Mouse (Mus musculus): ENCODE measurements around the gene Telo2. TPM values are rescaled to one million over a fixed set of nuclear protein-coding genes. Genes with fewer than 3 reads are reported as not detected.

Telo2 gene
- polyA plus RNA-seq, 2 experiments, result 8.7 to 11.0 TPM

DNA sequence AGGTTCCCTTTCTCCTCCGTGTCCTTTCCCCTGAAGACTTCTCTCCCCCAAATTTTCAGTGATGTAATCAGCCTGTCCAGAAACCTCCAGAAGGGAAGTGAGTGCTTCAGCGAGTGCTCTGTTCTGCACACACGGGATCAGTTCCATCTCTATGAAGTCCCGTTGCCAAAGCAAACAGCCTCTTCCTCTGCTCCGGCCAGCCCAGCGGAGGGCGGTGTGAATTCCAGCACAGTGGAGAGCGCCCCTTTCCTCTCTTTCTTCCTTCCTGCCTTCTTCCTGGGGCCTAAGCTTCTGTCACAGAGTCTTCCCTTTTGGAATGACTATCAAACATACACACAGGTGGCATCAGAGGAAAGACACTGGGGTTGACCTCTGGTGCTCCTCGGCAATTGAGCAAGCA, 51.4 kb downstream of the Telo2 start:
- WGBS (ENCODE audit: insufficient replicate concordance), result 56% methylated on average over 9 of the region's 9 CpGs
- Histone ChIP-seq H3K4me3 (ENCODE audit: insufficient read depth in 1 of 2, low read depth in 2 of 2, low read length in 2 of 2) (no peak overlapping the region), H3K27me3 (ENCODE audit: control insufficient read depth, insufficient read depth, low read length) (no peaks in the 10 kb centered on the region), H3K36me3 (replicated peaks; ENCODE audit: control insufficient read depth, insufficient read depth, low read depth) (no peaks in the 10 kb centered on the region), H3K9ac (replicated peaks) (no peak overlapping the region), H3K27ac (no peak overlapping the region), H3K4me1 (replicated peaks; ENCODE audit: control insufficient read depth in 2 of 2, insufficient read depth in 2 of 2, low read length in 1 of 2) (peaks cover 9 to 14% of the 10 kb centered on the region in 2 experiments), H3K4me2 (ENCODE audit: low read depth) (no peak overlapping the region), H3K9me3 (ENCODE audit: control insufficient read depth, low read length) (no peaks in the 10 kb centered on the region)
- TF ChIP-seq EP300 (IDR thresholded peaks at IDR 0.05; ENCODE audit: low read depth) (no peak), CTCF (IDR thresholded peaks at IDR 0.05; ENCODE audit: low read depth) (no peak)
- no peak for DNase-seq (ENCODE audit: low read depth in 3 of 3, low spot score in 3 of 3)
- no peak for ATAC-seq (ENCODE audit: insufficient read depth)

DNA sequence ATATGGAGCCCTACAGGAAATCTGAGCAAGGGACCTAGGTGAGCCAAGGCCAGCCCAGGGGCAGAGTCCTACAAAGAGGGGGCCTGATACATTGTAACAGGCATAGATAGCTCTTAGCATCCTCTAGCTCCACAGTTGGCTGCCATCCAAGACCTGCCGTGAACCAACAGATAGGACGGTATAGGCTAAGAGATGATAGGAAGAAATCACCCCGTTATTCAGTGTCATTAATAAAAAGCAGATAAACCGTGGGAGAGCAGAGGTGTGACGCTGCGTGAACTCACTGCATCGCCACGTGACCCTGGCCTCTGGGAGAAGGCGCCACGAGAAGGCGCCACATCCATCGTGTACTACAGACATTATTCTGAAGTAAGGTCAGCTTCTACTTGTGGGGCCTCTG, 51.9 kb downstream of the Telo2 start:
- Histone ChIP-seq H3K27me3 (ENCODE audit: control insufficient read depth, insufficient read depth, low read length) (no peaks in the 10 kb centered on the region), H3K9ac (replicated peaks) (no peak overlapping the region; the same call in 1 of the 2 replicates), H3K9me3 (ENCODE audit: control insufficient read depth, low read length) (no peaks in the 10 kb centered on the region), H3K4me1 (replicated peaks; ENCODE audit: control insufficient read depth in 2 of 2, insufficient read depth in 2 of 2, low read length in 1 of 2) (peaks cover 9 to 14% of the 10 kb centered on the region in 2 experiments), H3K4me3 (ENCODE audit: insufficient read depth in 1 of 2, low read depth in 2 of 2, low read length in 2 of 2) (no peak overlapping the region), H3K4me2 (ENCODE audit: low read depth) (no peak overlapping the region), H3K27ac (no peak overlapping the region), H3K36me3 (replicated peaks; ENCODE audit: control insufficient read depth, insufficient read depth, low read depth) (no peaks in the 10 kb centered on the region)
- ATAC-seq (ENCODE audit: insufficient read depth) (peak; percentile 33; the same call in 1 of the 2 replicates), DNase-seq (ENCODE audit: low read depth in 3 of 3, low spot score in 3 of 3) (no peak)
- WGBS (ENCODE audit: insufficient replicate concordance), result 59% methylated on average over 12 of the region's 12 CpGs
- TF ChIP-seq EP300 (IDR thresholded peaks at IDR 0.05; ENCODE audit: low read depth), result no peak

- ATAC-seq (ENCODE audit: insufficient read depth), result no peak
Observed at GRCm38 (mm10) chr17:25063261-25063660, 52.5 kb downstream of the Telo2 start.

DNA sequence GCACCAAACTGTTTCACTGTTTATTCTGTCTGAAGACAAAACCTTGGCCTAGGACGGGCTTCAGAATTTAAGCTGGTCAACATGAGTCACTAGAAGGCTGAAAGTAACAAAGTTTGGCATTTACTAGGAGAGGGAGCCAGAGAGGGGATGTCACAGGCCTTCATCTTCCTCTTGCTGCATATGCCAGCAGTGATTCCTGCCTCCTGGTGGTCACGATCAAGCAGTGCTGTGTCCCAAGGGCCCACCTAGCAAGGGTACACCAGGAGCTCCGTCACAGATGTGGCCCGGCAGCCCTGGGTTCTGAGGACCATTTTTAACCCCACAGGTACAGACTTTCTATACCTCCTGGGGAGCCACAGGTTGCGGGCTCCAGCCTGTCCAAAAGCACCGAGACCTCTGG, 58.7 kb downstream of the Telo2 start:
- Histone ChIP-seq H3K27ac (no peak overlapping the region), H3K36me3 (replicated peaks; ENCODE audit: control insufficient read depth, insufficient read depth, low read depth) (no peaks in the 10 kb centered on the region), H3K4me3 (ENCODE audit: insufficient read depth in 1 of 2, low read depth in 2 of 2, low read length in 2 of 2) (no peak overlapping the region), H3K9me3 (ENCODE audit: control insufficient read depth, low read length) (no peaks in the 10 kb centered on the region), H3K4me2 (ENCODE audit: low read depth) (no peak overlapping the region), H3K4me1 (replicated peaks; ENCODE audit: control insufficient read depth in 2 of 2, insufficient read depth in 2 of 2, low read length in 1 of 2) (no peaks in the 10 kb centered on the region), H3K9ac (replicated peaks) (no peak overlapping the region), H3K27me3 (ENCODE audit: control insufficient read depth, insufficient read depth, low read length) (no peaks in the 10 kb centered on the region)
- DNase-seq (ENCODE audit: low read depth in 3 of 3, low spot score in 3 of 3) (no peak), ATAC-seq (ENCODE audit: insufficient read depth) (no peak)
- TF ChIP-seq EP300 (IDR thresholded peaks at IDR 0.05; ENCODE audit: low read depth) (no peak), CTCF (IDR thresholded peaks at IDR 0.05; ENCODE audit: low read depth) (peak; percentile 41; the same call in 1 of the 2 replicates)
- WGBS (ENCODE audit: insufficient replicate concordance), result 78% methylated on average over 6 of the region's 6 CpGs

More at GRCm38 (mm10) chr17:25063261-25063660, 52.5 kb downstream of the Telo2 start:
- no peak overlapping the region for H3K4me3 ChIP-seq (ENCODE audit: insufficient read depth in 1 of 2, low read depth in 2 of 2, low read length in 2 of 2)
- WGBS (ENCODE audit: insufficient replicate concordance), result 80% methylated on average over 4 of the region's 4 CpGs
- TF ChIP-seq EP300 (IDR thresholded peaks at IDR 0.05; ENCODE audit: low read depth), result no peak
- TF ChIP-seq CTCF (IDR thresholded peaks at IDR 0.05; ENCODE audit: low read depth), result no peak
- no peak overlapping the region for H3K27ac ChIP-seq
- peaks cover 9 to 14% of the 10 kb centered on the region in 2 experiments for H3K4me1 ChIP-seq (replicated peaks; ENCODE audit: control insufficient read depth in 2 of 2, insufficient read depth in 2 of 2, low read length in 1 of 2)
- no peak overlapping the region for H3K9ac ChIP-seq (replicated peaks)
- no peak overlapping the region for H3K4me2 ChIP-seq (ENCODE audit: low read depth)
- no peaks in the 10 kb centered on the region for H3K9me3 ChIP-seq (ENCODE audit: control insufficient read depth, low read length)
- H3K36me3 ChIP-seq (replicated peaks; ENCODE audit: control insufficient read depth, insufficient read depth, low read depth), result no peaks in the 10 kb centered on the region
- DNase-seq (ENCODE audit: low read depth in 3 of 3, low spot score in 3 of 3), result no peak
- no peaks in the 10 kb centered on the region for H3K27me3 ChIP-seq (ENCODE audit: control insufficient read depth, insufficient read depth, low read length)

DNA sequence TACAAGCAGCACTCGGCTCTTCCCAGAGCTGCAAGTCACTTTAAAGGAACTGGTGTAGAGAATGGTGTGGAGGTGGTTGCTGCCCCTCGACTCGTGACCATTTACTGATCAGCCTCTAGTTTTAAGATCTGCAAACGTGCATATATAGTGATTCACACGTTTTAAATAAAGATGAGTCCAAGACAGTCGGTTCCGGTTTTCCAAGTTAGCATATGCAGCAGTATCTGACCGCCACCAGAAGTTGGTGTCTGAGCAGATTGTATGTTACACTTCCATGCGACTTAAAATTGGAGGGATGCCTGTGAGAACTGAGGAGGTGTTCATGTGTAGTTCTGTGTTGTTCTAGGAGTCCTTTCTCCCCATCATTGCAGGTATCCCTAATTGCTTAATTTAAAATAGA, 62.5 kb downstream of the Telo2 start:
- Histone ChIP-seq H3K36me3 (replicated peaks; ENCODE audit: control insufficient read depth, insufficient read depth, low read depth) (no peaks in the 10 kb centered on the region), H3K9me3 (ENCODE audit: control insufficient read depth, low read length) (no peaks in the 10 kb centered on the region), H3K9ac (replicated peaks) (no peak overlapping the region), H3K4me3 (ENCODE audit: insufficient read depth in 1 of 2, low read depth in 2 of 2, low read length in 2 of 2) (no peak overlapping the region), H3K4me2 (ENCODE audit: low read depth) (no peak overlapping the region), H3K27me3 (ENCODE audit: control insufficient read depth, insufficient read depth, low read length) (no peaks in the 10 kb centered on the region), H3K27ac (no peak overlapping the region), H3K4me1 (replicated peaks; ENCODE audit: control insufficient read depth in 2 of 2, insufficient read depth in 2 of 2, low read length in 1 of 2) (no peaks in the 10 kb centered on the region)
- WGBS (ENCODE audit: insufficient replicate concordance), result 74% methylated on average over 9 of the region's 9 CpGs
- ATAC-seq (ENCODE audit: insufficient read depth) (no peak), DNase-seq (ENCODE audit: low read depth in 3 of 3, low spot score in 3 of 3) (no peak)
- TF ChIP-seq EP300 (IDR thresholded peaks at IDR 0.05; ENCODE audit: low read depth) (no peak), CTCF (IDR thresholded peaks at IDR 0.05; ENCODE audit: low read depth) (no peak)

Other genes with a start within 250 kb of the Telo2 start
- 3.4 and 4.3 TPM in 2 replicates for gene Igfals, start 250.0 kb downstream of the Telo2 start, polyA plus RNA-seq (2012; rRNA removed)
- 4.7 and 6.3 TPM in 2 replicates for gene Igfals, start 250.0 kb downstream of the Telo2 start, polyA plus RNA-seq (2014; fragmentation: Nextera tagmentation; extraction: Ambion mirVana)
- 30.8 and 33.1 TPM in 2 replicates for gene Nubp2, start 229.6 kb downstream of the Telo2 start, polyA plus RNA-seq (2012; rRNA removed)
- gene Nubp2, start 229.6 kb downstream of the Telo2 start, polyA plus RNA-seq (2014; fragmentation: Nextera tagmentation; extraction: Ambion mirVana), result 76.7 and 80.1 TPM in 2 replicates
- gene Spsb3, start 229.3 kb downstream of the Telo2 start, polyA plus RNA-seq (2012; rRNA removed), result 26.3 and 28.4 TPM in 2 replicates
- 37.5 and 40.2 TPM in 2 replicates for gene Spsb3, start 229.3 kb downstream of the Telo2 start, polyA plus RNA-seq (2014; fragmentation: Nextera tagmentation; extraction: Ambion mirVana)
- gene Eme2, start 220.9 kb downstream of the Telo2 start, polyA plus RNA-seq (2012; rRNA removed), result 7.6 and 9.4 TPM in 2 replicates
- gene Eme2, start 220.9 kb downstream of the Telo2 start, polyA plus RNA-seq (2014; fragmentation: Nextera tagmentation; extraction: Ambion mirVana), result 7.4 and 8.5 TPM in 2 replicates
- 48.0 and 49.2 TPM in 2 replicates for gene Mrps34, start 220.9 kb downstream of the Telo2 start, polyA plus RNA-seq (2012; rRNA removed)
- gene Mrps34, start 220.9 kb downstream of the Telo2 start, polyA plus RNA-seq (2014; fragmentation: Nextera tagmentation; extraction: Ambion mirVana), result 43.5 and 49.9 TPM in 2 replicates
- gene Nme3, start 219.5 kb downstream of the Telo2 start, polyA plus RNA-seq (2012; rRNA removed), result 55.7 and 65.6 TPM in 2 replicates
- 79.2 and 83.7 TPM in 2 replicates for gene Nme3, start 219.5 kb downstream of the Telo2 start, polyA plus RNA-seq (2014; fragmentation: Nextera tagmentation; extraction: Ambion mirVana)
- gene Mapk8ip3, start 179.0 kb downstream of the Telo2 start, polyA plus RNA-seq (2012; rRNA removed), result 30.6 and 34.3 TPM in 2 replicates
- gene Mapk8ip3, start 179.0 kb downstream of the Telo2 start, polyA plus RNA-seq (2014; fragmentation: Nextera tagmentation; extraction: Ambion mirVana), result 7.2 and 8.0 TPM in 2 replicates
- gene Jpt2, start 155.3 kb downstream of the Telo2 start, polyA plus RNA-seq (2012; rRNA removed), result 18.9 and 24.3 TPM in 2 replicates
- gene Jpt2, start 155.3 kb downstream of the Telo2 start, polyA plus RNA-seq (2014; fragmentation: Nextera tagmentation; extraction: Ambion mirVana), result 31.6 and 34.3 TPM in 2 replicates
- 7.8 and 7.9 TPM in 2 replicates for gene Cramp1l, start 100.2 kb downstream of the Telo2 start, polyA plus RNA-seq (2012; rRNA removed)
- gene Cramp1l, start 100.2 kb downstream of the Telo2 start, polyA plus RNA-seq (2014; fragmentation: Nextera tagmentation; extraction: Ambion mirVana), result 3.2 and 3.9 TPM in 2 replicates
- 51.8 and 61.2 TPM in 2 replicates for gene Ift140, start 99.9 kb downstream of the Telo2 start, polyA plus RNA-seq (2012; rRNA removed)
- gene Ift140, start 99.9 kb downstream of the Telo2 start, polyA plus RNA-seq (2014; fragmentation: Nextera tagmentation; extraction: Ambion mirVana), result 115 and 124 TPM in 2 replicates
- gene Tmem204, start 32.4 kb downstream of the Telo2 start, polyA plus RNA-seq (2012; rRNA removed), result 3.0 and 3.1 TPM in 2 replicates
- 4.3 TPM in 2 replicates for gene Tmem204, start 32.4 kb downstream of the Telo2 start, polyA plus RNA-seq (2014; fragmentation: Nextera tagmentation; extraction: Ambion mirVana)
- not detected in 2 replicates for gene Ptx4, start 4.8 kb upstream of the Telo2 start, polyA plus RNA-seq (2012; rRNA removed)
- not detected in 2 replicates for gene Ptx4, start 4.8 kb upstream of the Telo2 start, polyA plus RNA-seq (2014; fragmentation: Nextera tagmentation; extraction: Ambion mirVana)
- 7.1 and 7.9 TPM in 2 replicates for gene Clcn7, start 17.4 kb upstream of the Telo2 start, polyA plus RNA-seq (2012; rRNA removed)
- gene Clcn7, start 17.4 kb upstream of the Telo2 start, polyA plus RNA-seq (2014; fragmentation: Nextera tagmentation; extraction: Ambion mirVana), result 8.7 and 8.8 TPM in 2 replicates
- gene Ccdc154, start 46.5 kb upstream of the Telo2 start, polyA plus RNA-seq (2012; rRNA removed), result not detected in 2 replicates
- 0.05 TPM in 1 of 2 replicates, not detected in the other for gene Ccdc154, start 46.5 kb upstream of the Telo2 start, polyA plus RNA-seq (2014; fragmentation: Nextera tagmentation; extraction: Ambion mirVana)
- not detected in 2 replicates for gene Gm38655, start 59.5 kb upstream of the Telo2 start, polyA plus RNA-seq (2012; rRNA removed)
- not detected in 2 replicates for gene Gm38655, start 59.5 kb upstream of the Telo2 start, polyA plus RNA-seq (2014; fragmentation: Nextera tagmentation; extraction: Ambion mirVana)
- gene BC003965, start 68.6 kb upstream of the Telo2 start, polyA plus RNA-seq (2012; rRNA removed), result 9.9 and 13.4 TPM in 2 replicates
- gene BC003965, start 68.6 kb upstream of the Telo2 start, polyA plus RNA-seq (2014; fragmentation: Nextera tagmentation; extraction: Ambion mirVana), result 16.8 and 17.4 TPM in 2 replicates
- gene Unkl, start 72.4 kb upstream of the Telo2 start, polyA plus RNA-seq (2012; rRNA removed), result 34.8 and 45.6 TPM in 2 replicates
- 5.9 and 9.1 TPM in 2 replicates for gene Unkl, start 72.4 kb upstream of the Telo2 start, polyA plus RNA-seq (2014; fragmentation: Nextera tagmentation; extraction: Ambion mirVana)
- 11.1 and 11.2 TPM in 2 replicates for gene Gnptg, start 124.2 kb upstream of the Telo2 start, polyA plus RNA-seq (2012; rRNA removed)
- gene Gnptg, start 124.2 kb upstream of the Telo2 start, polyA plus RNA-seq (2014; fragmentation: Nextera tagmentation; extraction: Ambion mirVana), result 15.6 and 17.0 TPM in 2 replicates
- 11.1 and 13.0 TPM in 2 replicates for gene Tsr3, start 124.2 kb upstream of the Telo2 start, polyA plus RNA-seq (2012; rRNA removed)
- gene Tsr3, start 124.2 kb upstream of the Telo2 start, polyA plus RNA-seq (2014; fragmentation: Nextera tagmentation; extraction: Ambion mirVana), result 17.4 and 18.5 TPM in 2 replicates
- gene Baiap3, start 140.4 kb upstream of the Telo2 start, polyA plus RNA-seq (2012; rRNA removed), result 0.27 and 0.63 TPM in 2 replicates
- gene Baiap3, start 140.4 kb upstream of the Telo2 start, polyA plus RNA-seq (2014; fragmentation: Nextera tagmentation; extraction: Ambion mirVana), result 0.69 TPM in 1 of 2 replicates, not detected in the other
- gene Ube2i, start 158.7 kb upstream of the Telo2 start, polyA plus RNA-seq (2012; rRNA removed), result 129 and 168 TPM in 2 replicates
- 244 and 260 TPM in 2 replicates for gene Ube2i, start 158.7 kb upstream of the Telo2 start, polyA plus RNA-seq (2014; fragmentation: Nextera tagmentation; extraction: Ambion mirVana)
- gene Prss34, start 182.4 kb upstream of the Telo2 start, polyA plus RNA-seq (2012; rRNA removed), result 0.89 and 1.8 TPM in 2 replicates
- 0.71 and 3.6 TPM in 2 replicates for gene Prss34, start 182.4 kb upstream of the Telo2 start, polyA plus RNA-seq (2014; fragmentation: Nextera tagmentation; extraction: Ambion mirVana)
- gene Prss28, start 192.7 kb upstream of the Telo2 start, polyA plus RNA-seq (2012; rRNA removed), result not detected in 2 replicates
- not detected in 2 replicates for gene Prss28, start 192.7 kb upstream of the Telo2 start, polyA plus RNA-seq (2014; fragmentation: Nextera tagmentation; extraction: Ambion mirVana)
- gene Prss29, start 202.7 kb upstream of the Telo2 start, polyA plus RNA-seq (2012; rRNA removed), result not detected in 2 replicates
- gene Prss29, start 202.7 kb upstream of the Telo2 start, polyA plus RNA-seq (2014; fragmentation: Nextera tagmentation; extraction: Ambion mirVana), result not detected in 2 replicates
- not detected in 2 replicates for gene Tpsab1, start 229.6 kb upstream of the Telo2 start, polyA plus RNA-seq (2012; rRNA removed)
- gene Tpsab1, start 229.6 kb upstream of the Telo2 start, polyA plus RNA-seq (2014; fragmentation: Nextera tagmentation; extraction: Ambion mirVana), result not detected in 2 replicates

Measured in liver, embryonic 14.5 days (tissue).